Mouse (Mus musculus) liver, adult 2 months (tissue): ENCODE data around the gene Itpr2.

ENCODE experiments used
- CTCF ChIP-seq: fragments of 200-500 bp; IDR thresholded peaks from 2 replicates; pipeline ENCODE4 v1.5.1; 2011; ENCODE audit warnings: low read depth, low read length, control low read depth
- POLR2A ChIP-seq: fragments of 200-500 bp; IDR thresholded peaks from 2 replicates; pipeline ENCODE4 v1.6.1; 2011; ENCODE audit warnings: low read length, control low read depth; ENCODE audit not compliant: insufficient read depth; ENCODE audit errors: extremely low read depth

GRCm38 (mm10) chr6:146185532-146185931 lies 316.5 kb downstream of the Itpr2 start:
- TF ChIP-seq POLR2A (no peak), CTCF (no peak)
